Mouse (Mus musculus): ENCODE data around the gene BC049352.

BC049352 gene

GRCm38 (mm10) chr9:45181770-45182169 is at the start of gene BC049352:
Gene BC049352, plus strand, starts transcription at chr9:45182007.
- no peak for DNase-seq (ENCODE audit: inconsistent ontology term)

GRCm38 (mm10) chr9:45133484-45134310 is 48.1 kb upstream of the BC049352 start:
- peak; percentile 24 for DNase-seq (ENCODE audit: inconsistent ontology term)

GRCm38 (mm10) chr9:45136442-45137169 is 45.2 kb upstream of the BC049352 start:
- DNase-seq (ENCODE audit: inconsistent ontology term) = no peak

GRCm38 (mm10) chr9:45138191-45139032 is 43.4 kb upstream of the BC049352 start, which contains the start of gene Scn4b:
Gene Scn4b, plus strand, starts transcription at chr9:45138395.
- peak; percentile 51 for DNase-seq (ENCODE audit: inconsistent ontology term)

- DNase-seq (ENCODE audit: inconsistent ontology term) = no peak
Measured at GRCm38 (mm10) chr9:45139082-45139481, 42.7 kb upstream of the BC049352 start.

- no peak for DNase-seq (ENCODE audit: inconsistent ontology term)
Measured at GRCm38 (mm10) chr9:45140945-45141344, 40.9 kb upstream of the BC049352 start.

- no peak for DNase-seq (ENCODE audit: inconsistent ontology term)
Measured at GRCm38 (mm10) chr9:45142686-45143085, 39.1 kb upstream of the BC049352 start.

GRCm38 (mm10) chr9:45145533-45146266 is 36.1 kb upstream of the BC049352 start:
- no peak for DNase-seq (ENCODE audit: inconsistent ontology term)

GRCm38 (mm10) chr9:45146267-45146597 is 35.6 kb upstream of the BC049352 start:
- DNase-seq (ENCODE audit: inconsistent ontology term) = peak; percentile 38

GRCm38 (mm10) chr9:45150933-45151332 is 30.9 kb upstream of the BC049352 start:
- DNase-seq (ENCODE audit: inconsistent ontology term) = no peak

- no peak for DNase-seq (ENCODE audit: inconsistent ontology term)
Measured at GRCm38 (mm10) chr9:45153361-45153760, 28.4 kb upstream of the BC049352 start.

GRCm38 (mm10) chr9:45167903-45168302 is 13.9 kb upstream of the BC049352 start:
- no peak for DNase-seq (ENCODE audit: inconsistent ontology term)

GRCm38 (mm10) chr9:45170150-45170549 is 11.7 kb upstream of the BC049352 start:
- DNase-seq (ENCODE audit: inconsistent ontology term) = no peak

- no peak for DNase-seq (ENCODE audit: inconsistent ontology term)
Measured at GRCm38 (mm10) chr9:45171073-45171610, 10.7 kb upstream of the BC049352 start.

GRCm38 (mm10) chr9:45173475-45173874 is 8.3 kb upstream of the BC049352 start:
- DNase-seq (ENCODE audit: inconsistent ontology term) = no peak

GRCm38 (mm10) chr9:45179282-45179681 is 2.5 kb upstream of the BC049352 start:
- DNase-seq (ENCODE audit: inconsistent ontology term) = no peak

GRCm38 (mm10) chr9:45182521-45182920 is 714 bp downstream of the BC049352 start:
- DNase-seq (ENCODE audit: inconsistent ontology term) = no peak

GRCm38 (mm10) chr9:45183266-45183665 is 1.5 kb downstream of the BC049352 start:
- DNase-seq (ENCODE audit: inconsistent ontology term) = no peak

GRCm38 (mm10) chr9:45185250-45185649 is 3.4 kb downstream of the BC049352 start:
- DNase-seq (ENCODE audit: inconsistent ontology term) = no peak

GRCm38 (mm10) chr9:45188570-45189563 is 7.1 kb downstream of the BC049352 start:
- DNase-seq (ENCODE audit: inconsistent ontology term) = no peak
